Mouse (Mus musculus): ENCODE data around the gene Zfp879. TPM values are rescaled to one million over a fixed set of nuclear protein-coding genes. Genes with fewer than 3 reads are reported as not detected.

Gene Zfp879
- total RNA-seq (2021): under 1 TPM; 0.91 to 0.96 TPM
- long read RNA-seq, experiment 1, partial matches to known transcripts: 0 of 1 reads
- long read RNA-seq, experiment 1, other reads (novel, unspliced or antisense): 0 of 1 reads
- long read RNA-seq, experiment 2, partial matches to known transcripts: 0 of 1 reads
- long read RNA-seq, experiment 2, other reads (novel, unspliced or antisense): 0 of 1 reads

- peak; percentile 70 to 83 for DNase-seq (ENCODE audit: low spot score in 2 of 2)
Measured at GRCm38 (mm10) chr11:50841023-50841735, at the start of gene Zfp879. Zfp879 (minus strand) TSS chr11:50841552.

GRCm38 (mm10) chr11:50887390-50888128 is 46.2 kb upstream of the Zfp879 start, which contains the start of gene Zfp454:
Zfp454 (minus strand) TSS chr11:50887651.
- peak; percentile 68 to 85 for DNase-seq (ENCODE audit: low spot score in 2 of 2)

GRCm38 (mm10) chr11:50886933-50887293 is 45.6 kb upstream of the Zfp879 start:
- peak in 1 of 2 experiments; percentile 16 for DNase-seq (ENCODE audit: low spot score in 2 of 2)

- DNase-seq (ENCODE audit: low spot score in 2 of 2): no peak
Measured at GRCm38 (mm10) chr11:50886231-50886932, 45.0 kb upstream of the Zfp879 start.

GRCm38 (mm10) chr11:50883756-50884155 is 42.4 kb upstream of the Zfp879 start:
- no peak for DNase-seq (ENCODE audit: low spot score in 2 of 2)

GRCm38 (mm10) chr11:50878641-50879040 is 37.3 kb upstream of the Zfp879 start:
- DNase-seq (ENCODE audit: low spot score in 2 of 2): no peak

- no peak for DNase-seq (ENCODE audit: low spot score in 2 of 2)
Measured at GRCm38 (mm10) chr11:50850989-50851601, 9.7 kb upstream of the Zfp879 start.

- no peak for DNase-seq (ENCODE audit: low spot score in 2 of 2)
Measured at GRCm38 (mm10) chr11:50850177-50850735, 8.9 kb upstream of the Zfp879 start, which contains the start of gene Grm6. Grm6 (plus strand) TSS chr11:50850685.

GRCm38 (mm10) chr11:50849310-50849709 is 8.0 kb upstream of the Zfp879 start:
- DNase-seq (ENCODE audit: low spot score in 2 of 2): no peak

- DNase-seq (ENCODE audit: low spot score in 2 of 2): no peak
Measured at GRCm38 (mm10) chr11:50848520-50849137, 7.3 kb upstream of the Zfp879 start.

GRCm38 (mm10) chr11:50847047-50847446 is 5.7 kb upstream of the Zfp879 start:
- DNase-seq (ENCODE audit: low spot score in 2 of 2): no peak

GRCm38 (mm10) chr11:50845951-50846350 is 4.6 kb upstream of the Zfp879 start:
- no peak for DNase-seq (ENCODE audit: low spot score in 2 of 2)

GRCm38 (mm10) chr11:50835727-50836126 is 5.6 kb downstream of the Zfp879 start:
- no peak for DNase-seq (ENCODE audit: low spot score in 2 of 2)

GRCm38 (mm10) chr11:50827010-50827953 is 14.1 kb downstream of the Zfp879 start, which contains the start of gene Zfp354c:
Zfp354c (minus strand) TSS chr11:50827724.
- DNase-seq (ENCODE audit: low spot score in 2 of 2): peak; percentile 70 to 88

- no peak for DNase-seq (ENCODE audit: low spot score in 2 of 2)
Measured at GRCm38 (mm10) chr11:50826214-50826613, 15.1 kb downstream of the Zfp879 start.

GRCm38 (mm10) chr11:50814233-50814632 is 27.1 kb downstream of the Zfp879 start:
- no peak for DNase-seq (ENCODE audit: low spot score in 2 of 2)

- no peak for DNase-seq (ENCODE audit: low spot score in 2 of 2)
Measured at GRCm38 (mm10) chr11:50798836-50799235, 42.5 kb downstream of the Zfp879 start.

- no peak for DNase-seq (ENCODE audit: low spot score in 2 of 2)
Measured at GRCm38 (mm10) chr11:50797674-50798073, 43.7 kb downstream of the Zfp879 start.

Measured in gastrocnemius, postnatal 4 days (tissue).